Mouse (Mus musculus) megakaryocyte, embryonic 14.5 days (primary cell): ENCODE results near the gene Slc25a16. TPM values are rescaled to one million over a fixed set of nuclear protein-coding genes. Genes with fewer than 3 reads are reported as not detected.

ENCODE experiments used
- H3K27me3 ChIP-seq: replicated peaks from 2 replicates; pipeline ENCODE3; 2012; ENCODE audit warnings: inconsistent platforms
- H3K36me3 ChIP-seq: replicated peaks from 2 replicates; pipeline ENCODE3; 2012; ENCODE audit warnings: low read length, inconsistent platforms, mixed read lengths
- H3K4me1 ChIP-seq: 2 replicates; pipeline ENCODE4 v1.6.1; 2012; ENCODE audit warnings: inconsistent platforms
- H3K4me3 ChIP-seq: replicated peaks from 2 replicates; pipeline ENCODE3; 2012; ENCODE audit warnings: moderate library complexity, mild to moderate bottlenecking, inconsistent platforms
- H3K9me3 ChIP-seq: 2 replicates; pipeline ENCODE4 v1.6.1; 2012; ENCODE audit warnings: inconsistent platforms
- FLI1 ChIP-seq: IDR thresholded peaks from 2 replicates; pipeline ENCODE4 v1.6.1; 2012; ENCODE audit warnings: low read length, inconsistent platforms, mixed read lengths
- GATA1 ChIP-seq: IDR thresholded peaks from 3 replicates; pipeline ENCODE4 v1.6.1; 2012; ENCODE audit warnings: mixed read lengths, low read length, inconsistent platforms, borderline replicate concordance
- polyA plus RNA-seq: library from polyadenylated mRNA; stranded (reverse); fragments of >175 nt; gene quantifications from 2 replicates; pipeline ENCODE4 v1.2.3, GENCODE M21; 2012; ENCODE audit warnings: low replicate concordance; ENCODE audit not compliant: insufficient read depth

The Slc25a16 gene
- polyA plus RNA-seq = 4.6 and 4.9 TPM in 2 replicates

GRCm38 (mm10) chr10:62919925-62920765 is at the start of gene Slc25a16:
Slc25a16 (plus strand) TSS chr10:62920633.
- TF ChIP-seq GATA1 = no peak
- no peaks in the 10 kb centered on the region for H3K9me3 ChIP-seq
- peaks cover 8% of the 10 kb centered on the region for H3K36me3 ChIP-seq
- peak within 1 kb of the TSS; percentile 98 for H3K4me3 ChIP-seq
- peaks cover 20% of the 10 kb centered on the region for H3K4me1 ChIP-seq
- no peaks in the 10 kb centered on the region for H3K27me3 ChIP-seq

DNA sequence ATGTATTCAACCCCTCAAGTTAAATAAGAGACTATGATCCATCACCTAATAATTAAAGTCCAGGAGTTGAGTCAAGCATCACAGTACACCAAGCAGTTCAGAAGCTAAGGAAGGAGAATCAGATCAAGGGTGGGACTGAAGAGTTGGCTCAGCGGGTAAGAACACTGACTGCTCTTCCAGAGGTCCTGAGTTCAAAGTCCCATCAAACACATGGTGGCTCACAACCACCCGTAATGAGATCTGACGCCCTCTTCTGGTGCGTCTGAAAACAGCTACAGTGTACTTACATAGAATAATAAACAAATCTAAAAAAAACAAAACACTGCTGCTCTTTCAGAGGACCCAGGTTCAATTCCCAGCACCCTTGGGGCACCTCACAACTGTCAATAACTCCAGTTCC is 45.6 kb upstream of the Slc25a16 start:
- H3K9me3 ChIP-seq = peaks cover 4% of the 10 kb centered on the region; the same call in 1 of the 2 replicates
- TF ChIP-seq FLI1 (no peak), GATA1 (no peak)
- H3K4me1 ChIP-seq = no peaks in the 10 kb centered on the region
- no peak overlapping the region for H3K4me3 ChIP-seq
- H3K27me3 ChIP-seq = peaks cover 3% of the 10 kb centered on the region
- peaks cover 2% of the 10 kb centered on the region for H3K36me3 ChIP-seq

DNA sequence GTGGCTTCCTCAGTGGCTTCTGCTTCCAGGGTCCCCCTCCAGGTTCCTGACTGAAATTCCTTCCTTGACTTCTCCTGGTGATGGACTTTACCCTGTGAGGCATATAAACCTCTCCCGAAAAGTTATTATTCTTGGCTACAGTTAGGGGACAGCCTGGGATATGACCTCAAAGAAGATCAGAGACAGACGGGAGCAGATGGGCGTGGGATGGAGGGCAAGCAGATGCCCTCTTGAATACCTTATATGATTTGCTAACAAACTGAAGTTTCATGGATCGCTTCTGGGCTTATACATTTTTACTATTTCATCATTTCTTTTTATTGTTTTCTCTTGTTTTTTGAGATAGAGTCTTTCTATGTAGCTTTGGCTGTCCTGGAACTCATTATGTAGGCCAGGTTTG is 44.9 kb upstream of the Slc25a16 start:
- Histone ChIP-seq H3K36me3 (peaks cover 2% of the 10 kb centered on the region), H3K9me3 (peaks cover 4% of the 10 kb centered on the region; the same call in 1 of the 2 replicates), H3K4me3 (no peak overlapping the region), H3K4me1 (no peaks in the 10 kb centered on the region), H3K27me3 (peaks cover 3% of the 10 kb centered on the region)
- TF ChIP-seq FLI1 (no peak), GATA1 (no peak)

- H3K27me3 ChIP-seq = peaks cover 3% of the 10 kb centered on the region
- no peaks in the 10 kb centered on the region for H3K4me1 ChIP-seq
- TF ChIP-seq GATA1 (no peak), FLI1 (no peak)
- H3K9me3 ChIP-seq = peaks cover 4% of the 10 kb centered on the region; the same call in 1 of the 2 replicates
- no peak overlapping the region for H3K4me3 ChIP-seq
- peaks cover 2% of the 10 kb centered on the region for H3K36me3 ChIP-seq
Measured at GRCm38 (mm10) chr10:62878056-62878455, 42.4 kb upstream of the Slc25a16 start.

DNA sequence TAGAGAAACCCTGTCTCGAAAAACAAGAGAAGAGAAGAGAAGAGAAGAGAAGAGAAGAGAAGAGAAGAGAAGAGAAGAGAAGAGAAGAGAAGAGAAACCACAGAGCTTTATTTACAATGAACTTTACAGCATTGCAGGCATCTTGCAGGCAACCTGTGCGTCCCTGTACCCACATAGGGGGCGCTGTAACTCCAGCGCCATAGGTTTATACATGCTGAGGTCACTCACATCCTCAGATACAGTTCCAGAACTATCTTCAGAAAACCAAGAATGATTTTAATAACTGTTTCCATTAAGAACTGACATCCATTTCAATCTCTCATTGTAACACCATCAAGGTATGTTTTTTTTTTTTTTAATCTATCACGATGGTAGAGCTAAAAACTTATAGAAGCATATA is 39.2 kb upstream of the Slc25a16 start:
- H3K4me3 ChIP-seq = no peak overlapping the region
- H3K9me3 ChIP-seq = peaks cover 4% of the 10 kb centered on the region; the same call in 1 of the 2 replicates
- peaks cover 23% of the 10 kb centered on the region for H3K4me1 ChIP-seq
- no peak for TF ChIP-seq FLI1
- TF ChIP-seq GATA1 = no peak
- peaks cover 2% of the 10 kb centered on the region for H3K36me3 ChIP-seq
- peaks cover 7% of the 10 kb centered on the region for H3K27me3 ChIP-seq

DNA sequence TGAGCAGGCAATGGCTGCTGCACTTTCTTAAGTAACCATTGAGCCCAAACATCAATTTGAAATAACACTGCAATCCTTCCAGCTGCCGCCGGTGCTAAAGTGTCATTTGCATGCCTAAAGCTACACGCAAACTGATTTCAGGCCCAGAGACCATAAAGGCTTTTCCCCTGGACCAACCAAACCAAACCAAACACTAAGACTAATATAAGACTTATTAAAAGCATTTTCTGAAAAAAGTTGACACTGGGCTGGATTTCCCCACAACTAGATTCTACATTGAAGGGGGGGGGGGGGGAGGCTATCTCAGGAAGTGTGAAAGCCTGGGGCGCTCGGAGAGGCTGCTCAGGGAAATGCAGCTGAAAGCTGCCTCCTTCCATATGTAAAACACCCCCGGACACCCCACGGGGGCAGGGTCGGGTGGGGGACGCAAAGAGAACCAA is 36.5 kb upstream of the Slc25a16 start:
- TF ChIP-seq GATA1 (no peak), FLI1 (no peak)

DNA sequence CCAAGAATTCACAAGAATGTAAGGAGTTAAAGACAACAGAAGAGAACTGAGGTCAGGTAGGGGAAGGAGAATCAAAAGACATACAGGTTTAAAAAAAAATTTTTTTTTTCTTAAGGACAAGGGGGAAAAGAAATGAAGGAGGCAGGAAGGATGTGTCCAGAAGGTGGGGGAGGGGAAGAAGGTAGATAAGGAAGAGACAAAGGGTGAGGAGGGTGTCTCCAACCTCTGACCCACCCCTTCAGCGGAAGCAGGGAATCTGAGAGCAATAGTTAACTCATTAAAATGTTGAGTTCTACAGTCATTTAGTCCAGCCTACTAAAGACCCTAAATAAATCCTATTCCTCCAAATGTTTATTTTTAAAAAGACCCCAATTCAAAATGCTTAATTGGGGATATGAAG is 35.9 kb upstream of the Slc25a16 start:
- H3K27me3 ChIP-seq = peaks cover 20% of the 10 kb centered on the region
- H3K4me1 ChIP-seq = peaks cover 36% of the 10 kb centered on the region
- H3K4me3 ChIP-seq = no peak overlapping the region
- no peaks in the 10 kb centered on the region for H3K36me3 ChIP-seq
- H3K9me3 ChIP-seq = peaks cover 1% of the 10 kb centered on the region; the same call in 1 of the 2 replicates
- TF ChIP-seq GATA1 (no peak), FLI1 (no peak)

More for the DNA sequence above, 36.5 kb upstream of the Slc25a16 start:
- H3K36me3 ChIP-seq = peaks cover 2% of the 10 kb centered on the region
- peaks cover 4% of the 10 kb centered on the region; the same call in 1 of the 2 replicates for H3K9me3 ChIP-seq
- peaks cover 20% of the 10 kb centered on the region for H3K27me3 ChIP-seq
- peaks cover 36% of the 10 kb centered on the region for H3K4me1 ChIP-seq
- no peak overlapping the region for H3K4me3 ChIP-seq

- Histone ChIP-seq H3K36me3 (no peaks in the 10 kb centered on the region), H3K27me3 (peaks cover 20% of the 10 kb centered on the region), H3K4me1 (peaks cover 36% of the 10 kb centered on the region), H3K4me3 (peak overlapping the region; percentile 93), H3K9me3 (no peaks in the 10 kb centered on the region)
- TF ChIP-seq GATA1 = no peak
- no peak for TF ChIP-seq FLI1
Measured at GRCm38 (mm10) chr10:62885460-62885859, 35.0 kb upstream of the Slc25a16 start.

DNA sequence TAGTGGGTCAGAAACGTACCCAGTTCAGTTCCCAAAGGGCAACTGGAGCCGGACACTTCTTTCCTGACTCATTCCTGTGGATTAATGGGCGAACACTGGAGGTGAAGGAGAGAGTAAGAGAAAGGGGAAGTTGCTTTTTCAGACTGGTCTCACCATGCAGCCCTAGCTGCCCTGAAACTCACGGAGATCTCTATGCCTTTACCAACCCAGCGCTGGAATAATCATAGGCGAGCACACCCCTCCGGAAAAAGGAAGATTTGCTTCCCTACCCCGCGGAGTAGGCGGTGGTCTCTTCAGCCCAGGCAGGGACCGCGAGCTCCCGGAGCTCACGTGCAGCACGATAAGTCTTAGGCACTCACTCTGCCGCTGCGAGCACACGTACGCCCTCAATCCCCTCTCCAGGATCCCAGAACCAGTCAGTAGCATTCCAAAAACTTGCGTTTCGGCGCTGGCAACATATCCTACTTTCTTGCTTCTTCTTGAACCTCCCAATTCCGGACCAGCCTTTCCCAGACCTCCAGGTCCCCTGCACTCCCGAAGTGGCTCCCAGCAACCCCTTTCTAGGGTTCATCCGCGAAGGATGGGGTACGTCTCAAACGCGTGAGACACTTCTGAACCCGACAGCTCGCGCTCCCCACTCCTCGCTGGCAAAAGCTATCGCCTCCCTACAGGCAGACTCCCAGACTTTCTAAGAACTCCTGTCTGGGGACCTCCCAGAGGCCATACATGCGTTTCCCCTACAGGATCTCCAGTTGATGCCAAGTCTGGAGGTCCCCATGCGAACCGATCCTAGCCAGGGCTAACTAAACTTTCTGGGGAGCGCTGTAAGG is 34.2 kb upstream of the Slc25a16 start:
- no peak for TF ChIP-seq FLI1
- no peak for TF ChIP-seq GATA1
- Histone ChIP-seq H3K4me1 (peaks cover 39% of the 10 kb centered on the region), H3K27me3 (peaks cover 21% of the 10 kb centered on the region), H3K36me3 (no peaks in the 10 kb centered on the region), H3K9me3 (no peaks in the 10 kb centered on the region), H3K4me3 (peak overlapping the region; percentile 93)
